Mouse (Mus musculus): ENCODE data around the gene Bex1. TPM values are rescaled to one million over a fixed set of nuclear protein-coding genes. Genes with fewer than 3 reads are reported as not detected.

Gene Bex1
- polyA plus RNA-seq, 1 experiment, result not detected

GRCm38 (mm10) chrX:136213396-136213795, 1.9 kb downstream of the Bex1 start:
- no peak overlapping the region for H3K4me3 ChIP-seq (ENCODE audit: insufficient read depth, poor library complexity, severe bottlenecking)
- TF ChIP-seq CEBPB (IDR thresholded peaks at IDR 0.05; ENCODE audit: low read depth), result no peak
- TF ChIP-seq MYOG (IDR thresholded peaks at IDR 0.05; ENCODE audit: control insufficient read depth, extremely low read depth, insufficient read length), result no peak
- TF ChIP-seq MYOD1 (IDR thresholded peaks at IDR 0.05; ENCODE audit: control insufficient read depth, insufficient read length, low read depth), result no peak
- no peak for TF ChIP-seq USF1 (IDR thresholded peaks at IDR 0.05; ENCODE audit: low read depth)
- no peak for TF ChIP-seq CTCF (IDR thresholded peaks at IDR 0.05; ENCODE audit: control insufficient read depth, insufficient read depth, insufficient read length)

DNA sequence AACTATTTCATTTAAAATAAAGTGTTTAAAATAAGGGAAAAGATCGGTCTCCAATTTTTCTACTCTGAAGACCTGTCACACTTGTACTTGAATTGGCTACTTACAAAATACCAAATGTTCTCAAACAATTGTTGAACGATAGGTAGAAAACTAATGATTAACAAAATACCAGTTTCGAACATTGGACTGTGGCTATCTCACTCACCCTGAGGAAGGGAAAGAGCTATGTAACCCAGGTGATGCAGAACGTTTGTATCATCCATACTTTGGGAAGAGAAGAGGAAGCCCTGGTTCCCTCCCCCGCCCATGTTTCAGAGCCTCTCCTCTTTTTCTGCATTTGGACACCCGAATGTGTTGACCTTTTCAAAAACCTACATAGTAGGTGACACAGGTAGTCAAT, 10.9 kb downstream of the Bex1 start:
- Histone ChIP-seq H3K79me3 (ENCODE audit: low read depth) (no peaks in the 10 kb centered on the region), H3K27me3 (ENCODE audit: control insufficient read depth, insufficient read depth, insufficient read length) (no peaks in the 10 kb centered on the region), H3ac (ENCODE audit: control insufficient read depth, insufficient read length, low read depth) (no peak overlapping the region), H3K36me3 (ENCODE audit: control insufficient read depth, insufficient read depth) (no peaks in the 10 kb centered on the region), H3K4me3 (ENCODE audit: insufficient read depth, poor library complexity, severe bottlenecking) (no peak overlapping the region), H3K79me2 (ENCODE audit: control insufficient read depth, insufficient read depth) (no peaks in the 10 kb centered on the region)
- TF ChIP-seq MAX (IDR thresholded peaks at IDR 0.05), result no peak
- no peak for TF ChIP-seq USF1 (IDR thresholded peaks at IDR 0.05; ENCODE audit: low read depth)
- TF ChIP-seq CTCF (IDR thresholded peaks at IDR 0.05; ENCODE audit: control insufficient read depth, insufficient read depth, insufficient read length), result no peak
- TF ChIP-seq MYOD1 (IDR thresholded peaks at IDR 0.05; ENCODE audit: control insufficient read depth, insufficient read length, low read depth), result no peak
- TF ChIP-seq MYOG (IDR thresholded peaks at IDR 0.05; ENCODE audit: control insufficient read depth, extremely low read depth, insufficient read length), result no peak
- TF ChIP-seq CEBPB (IDR thresholded peaks at IDR 0.05; ENCODE audit: low read depth), result no peak
- TF ChIP-seq FOSL1 (IDR thresholded peaks at IDR 0.05; ENCODE audit: insufficient read depth, low read length, poor library complexity, severe bottlenecking), result no peak

More at GRCm38 (mm10) chrX:136213396-136213795, 1.9 kb downstream of the Bex1 start:
- H3ac ChIP-seq (ENCODE audit: control insufficient read depth, insufficient read length, low read depth), result no peak overlapping the region
- H3K79me3 ChIP-seq (ENCODE audit: low read depth), result no peaks in the 10 kb centered on the region
- H3K27me3 ChIP-seq (ENCODE audit: control insufficient read depth, insufficient read depth, insufficient read length), result no peaks in the 10 kb centered on the region
- H3K36me3 ChIP-seq (ENCODE audit: control insufficient read depth, insufficient read depth), result no peaks in the 10 kb centered on the region
- H3K79me2 ChIP-seq (ENCODE audit: control insufficient read depth, insufficient read depth), result no peaks in the 10 kb centered on the region

DNA sequence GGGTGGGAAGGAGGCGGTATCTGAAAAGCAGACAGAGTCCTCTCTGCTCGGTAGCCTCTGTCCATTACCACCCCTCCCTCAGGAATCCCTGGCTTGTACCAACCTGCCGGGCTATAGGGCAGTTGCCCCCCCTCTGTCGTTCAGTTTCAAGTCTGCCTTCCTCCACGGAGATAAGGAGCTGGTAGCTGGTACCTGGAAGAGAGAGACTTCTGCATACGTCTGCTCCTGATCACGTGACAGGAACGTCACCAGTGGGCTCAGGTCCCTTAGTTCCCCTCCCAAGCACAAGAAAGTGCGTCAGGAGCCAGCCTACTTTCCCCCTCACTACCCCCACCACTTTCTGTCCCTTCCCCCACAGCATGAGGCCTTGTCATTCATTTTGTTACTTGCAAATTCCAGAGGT, 11.6 kb downstream of the Bex1 start, which contains the start of gene Tceal5:
Tceal5 (minus strand) TSS at position 213 of the 403 bp plus-strand sequence.
- Histone ChIP-seq H3K79me3 (ENCODE audit: low read depth) (no peaks in the 10 kb centered on the region), H3K79me2 (ENCODE audit: control insufficient read depth, insufficient read depth) (no peaks in the 10 kb centered on the region), H3K36me3 (ENCODE audit: control insufficient read depth, insufficient read depth) (no peaks in the 10 kb centered on the region), H3K27me3 (ENCODE audit: control insufficient read depth, insufficient read depth, insufficient read length) (no peaks in the 10 kb centered on the region), H3ac (ENCODE audit: control insufficient read depth, insufficient read length, low read depth) (no peak within 1 kb of the TSS), H3K4me3 (ENCODE audit: insufficient read depth, poor library complexity, severe bottlenecking) (no peak within 1 kb of the TSS)
- TF ChIP-seq USF1 (IDR thresholded peaks at IDR 0.05; ENCODE audit: low read depth), result no peak
- TF ChIP-seq CEBPB (IDR thresholded peaks at IDR 0.05; ENCODE audit: low read depth), result no peak

GRCm38 (mm10) chrX:136203257-136203656, 12.1 kb downstream of the Bex1 start:
- Histone ChIP-seq H3K36me3 (ENCODE audit: control insufficient read depth, insufficient read depth) (no peaks in the 10 kb centered on the region), H3K4me3 (ENCODE audit: insufficient read depth, poor library complexity, severe bottlenecking) (no peak overlapping the region), H3K79me3 (ENCODE audit: low read depth) (no peaks in the 10 kb centered on the region), H3ac (ENCODE audit: control insufficient read depth, insufficient read length, low read depth) (no peak overlapping the region), H3K79me2 (ENCODE audit: control insufficient read depth, insufficient read depth) (no peaks in the 10 kb centered on the region), H3K27me3 (ENCODE audit: control insufficient read depth, insufficient read depth, insufficient read length) (no peaks in the 10 kb centered on the region)
- TF ChIP-seq USF1 (IDR thresholded peaks at IDR 0.05; ENCODE audit: low read depth), result no peak
- no peak for TF ChIP-seq MYOG (IDR thresholded peaks at IDR 0.05; ENCODE audit: control insufficient read depth, extremely low read depth, insufficient read length)
- TF ChIP-seq CTCF (IDR thresholded peaks at IDR 0.05; ENCODE audit: control insufficient read depth, insufficient read depth, insufficient read length), result no peak
- TF ChIP-seq CEBPB (IDR thresholded peaks at IDR 0.05; ENCODE audit: low read depth), result no peak
- TF ChIP-seq MAX (IDR thresholded peaks at IDR 0.05), result no peak
- TF ChIP-seq MYOD1 (IDR thresholded peaks at IDR 0.05; ENCODE audit: control insufficient read depth, insufficient read length, low read depth), result no peak
- no peak for TF ChIP-seq FOSL1 (IDR thresholded peaks at IDR 0.05; ENCODE audit: insufficient read depth, low read length, poor library complexity, severe bottlenecking)

- H3K27me3 ChIP-seq (ENCODE audit: control insufficient read depth, insufficient read depth, insufficient read length), result no peaks in the 10 kb centered on the region
- TF ChIP-seq MAX (IDR thresholded peaks at IDR 0.05), result no peak
- no peaks in the 10 kb centered on the region for H3K79me2 ChIP-seq (ENCODE audit: control insufficient read depth, insufficient read depth)
- H3K4me3 ChIP-seq (ENCODE audit: insufficient read depth, poor library complexity, severe bottlenecking), result no peak overlapping the region
- no peaks in the 10 kb centered on the region for H3K36me3 ChIP-seq (ENCODE audit: control insufficient read depth, insufficient read depth)
- H3ac ChIP-seq (ENCODE audit: control insufficient read depth, insufficient read length, low read depth), result no peak overlapping the region
- no peaks in the 10 kb centered on the region for H3K79me3 ChIP-seq (ENCODE audit: low read depth)
These were observed 18.4 kb downstream of the Bex1 start for GRCm38 (mm10) chrX:136196873-136197272.

GRCm38 (mm10) chrX:136195193-136195944, 19.9 kb downstream of the Bex1 start:
- Histone ChIP-seq H3K36me3 (ENCODE audit: control insufficient read depth, insufficient read depth) (no peaks in the 10 kb centered on the region), H3K79me2 (ENCODE audit: control insufficient read depth, insufficient read depth) (no peaks in the 10 kb centered on the region), H3ac (ENCODE audit: control insufficient read depth, insufficient read length, low read depth) (no peak overlapping the region), H3K79me3 (ENCODE audit: low read depth) (no peaks in the 10 kb centered on the region), H3K27me3 (ENCODE audit: control insufficient read depth, insufficient read depth, insufficient read length) (no peaks in the 10 kb centered on the region), H3K4me3 (ENCODE audit: insufficient read depth, poor library complexity, severe bottlenecking) (no peak overlapping the region)
- no peak for TF ChIP-seq CTCF (IDR thresholded peaks at IDR 0.05; ENCODE audit: control insufficient read depth, insufficient read depth, insufficient read length)
- no peak for TF ChIP-seq MAX (IDR thresholded peaks at IDR 0.05)
- TF ChIP-seq MYOD1 (IDR thresholded peaks at IDR 0.05; ENCODE audit: control insufficient read depth, insufficient read length, low read depth), result no peak
- no peak for TF ChIP-seq FOSL1 (IDR thresholded peaks at IDR 0.05; ENCODE audit: insufficient read depth, low read length, poor library complexity, severe bottlenecking)
- no peak for TF ChIP-seq USF1 (IDR thresholded peaks at IDR 0.05; ENCODE audit: low read depth)
- TF ChIP-seq CEBPB (IDR thresholded peaks at IDR 0.05; ENCODE audit: low read depth), result no peak

All from C2C12 (cell line).